Mouse (Mus musculus) embryonic facial prominence, embryonic 10.5 days (tissue): ENCODE results near the gene Rplp0. TPM values are rescaled to one million over a fixed set of nuclear protein-coding genes. Genes with fewer than 3 reads are reported as not detected.
"Not testable (repeated sequence)": the region's sequence is repeated elsewhere in the genome, so short reads cannot be mapped to it uniquely, and the experiment has no call there.

Experiments
- DNase-seq: peaks from one replicate; pipeline ENCODE4 v3.0.0-alpha.2; 2017; ENCODE audit warnings: low spot score
- H3K27ac ChIP-seq: fragments of 300-500 bp; sonication (generic); replicated peaks from 2 replicates; pipeline ENCODE4 v1.5.1; 2016; ENCODE audit warnings: mild to moderate bottlenecking
- H3K27me3 ChIP-seq: fragments of 300-500 bp; sonication (generic); replicated peaks from 2 replicates; pipeline ENCODE4 v1.6.1; 2016; ENCODE audit warnings: low read depth, mild to moderate bottlenecking; ENCODE audit not compliant: poor library complexity, severe bottlenecking
- H3K36me3 ChIP-seq: fragments of 300-500 bp; sonication (generic); replicated peaks from 2 replicates; pipeline ENCODE4 v1.6.1; 2016; ENCODE audit warnings: mild to moderate bottlenecking, moderate library complexity
- H3K4me1 ChIP-seq: fragments of 300-500 bp; sonication (generic); 2 replicates; pipeline ENCODE4 v1.6.1; 2016
- H3K4me3 ChIP-seq: fragments of 300-500 bp; sonication (generic); 2 replicates; pipeline ENCODE4 v1.5.1; 2016; ENCODE audit warnings: mild to moderate bottlenecking, moderate library complexity
- H3K9me3 ChIP-seq: fragments of 300-500 bp; sonication (generic); 2 replicates; pipeline ENCODE4 v1.6.1; 2016; ENCODE audit warnings: mild to moderate bottlenecking
- WGBS: fragments of 180-500 bp; shearing (Covaris S2); methylation state at CpG from one replicate; pipeline ENCODE4 v1.1.7; 2016; 5-methylcytosine and 5-hydroxymethylcytosine counted together
- polyA plus RNA-seq: library from polyadenylated mRNA; unstranded; fragments of >200 nt; fragmentation: Nextera tagmentation; extraction: Ambion mirVana; gene quantifications from 2 replicates; pipeline ENCODE4 v1.2.1, GENCODE M21; 2016

Gene Rplp0
- polyA plus RNA-seq, 1 experiment from 2014 or later = 1,413 TPM

- peaks cover 45% of the 10 kb centered on the region for H3K36me3 ChIP-seq
- no peaks in the 10 kb centered on the region for H3K9me3 ChIP-seq
- H3K27ac ChIP-seq = peak overlapping the region; percentile 95
- 39% methylated on average over 13 of the region's 13 CpGs for WGBS
- DNase-seq = no peak
- H3K4me3 ChIP-seq = peak overlapping the region; percentile 84
- H3K27me3 ChIP-seq = no peaks in the 10 kb centered on the region
- peaks cover 47% of the 10 kb centered on the region for H3K4me1 ChIP-seq
These were observed 1.2 kb downstream of the Rplp0 start for GRCm38 (mm10) chr5:115560336-115560905.

DNA sequence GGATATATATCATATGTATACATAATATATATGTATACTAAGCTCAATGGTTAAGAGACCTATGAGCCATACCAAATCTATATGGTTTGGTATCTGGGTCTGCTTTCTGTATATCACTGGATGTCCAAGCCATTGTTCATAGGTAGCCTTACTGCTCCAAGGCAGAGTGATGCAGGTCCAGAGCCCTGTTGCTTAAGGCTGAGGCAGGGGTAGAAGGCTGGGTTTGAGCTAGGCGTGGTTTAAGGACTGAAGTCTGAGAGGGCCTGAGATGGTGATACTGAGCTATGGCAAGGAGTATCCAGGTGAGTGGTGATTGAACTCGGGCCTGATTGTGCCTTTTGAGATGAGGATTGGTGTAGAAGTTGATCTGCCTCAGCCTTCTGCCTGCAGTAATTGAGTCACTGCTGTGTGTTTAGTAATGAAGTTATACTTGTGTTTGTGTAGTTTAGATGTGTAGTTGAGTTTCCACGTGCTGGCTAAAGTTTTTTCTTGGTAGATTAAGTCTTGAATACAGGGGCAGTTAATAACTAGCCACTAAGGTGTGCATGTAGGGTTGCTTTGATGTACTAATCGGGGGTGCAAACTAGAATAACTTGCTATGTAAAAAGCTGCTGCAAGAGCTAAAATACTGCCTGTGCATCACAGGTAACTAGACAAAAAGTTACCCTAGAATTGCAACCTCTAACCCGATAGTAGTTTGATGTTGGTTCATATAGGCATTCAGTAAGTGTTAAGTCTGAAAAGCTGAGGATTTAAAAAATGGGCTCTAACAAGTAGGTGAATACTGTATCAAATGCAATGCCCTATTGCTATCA, 4.7 kb downstream of the Rplp0 start:
- 45% methylated on average over 5 of the region's 5 CpGs for WGBS
- H3K36me3 ChIP-seq = peaks cover 49% of the 10 kb centered on the region
- H3K4me1 ChIP-seq = peaks cover 61% of the 10 kb centered on the region
- H3K4me3 ChIP-seq = peak overlapping the region; percentile 94
- DNase-seq = no peak
- no peak overlapping the region; the same call in 1 of the 2 replicates for H3K27ac ChIP-seq
- H3K27me3 ChIP-seq = no peaks in the 10 kb centered on the region
- H3K9me3 ChIP-seq = no peaks in the 10 kb centered on the region

DNA sequence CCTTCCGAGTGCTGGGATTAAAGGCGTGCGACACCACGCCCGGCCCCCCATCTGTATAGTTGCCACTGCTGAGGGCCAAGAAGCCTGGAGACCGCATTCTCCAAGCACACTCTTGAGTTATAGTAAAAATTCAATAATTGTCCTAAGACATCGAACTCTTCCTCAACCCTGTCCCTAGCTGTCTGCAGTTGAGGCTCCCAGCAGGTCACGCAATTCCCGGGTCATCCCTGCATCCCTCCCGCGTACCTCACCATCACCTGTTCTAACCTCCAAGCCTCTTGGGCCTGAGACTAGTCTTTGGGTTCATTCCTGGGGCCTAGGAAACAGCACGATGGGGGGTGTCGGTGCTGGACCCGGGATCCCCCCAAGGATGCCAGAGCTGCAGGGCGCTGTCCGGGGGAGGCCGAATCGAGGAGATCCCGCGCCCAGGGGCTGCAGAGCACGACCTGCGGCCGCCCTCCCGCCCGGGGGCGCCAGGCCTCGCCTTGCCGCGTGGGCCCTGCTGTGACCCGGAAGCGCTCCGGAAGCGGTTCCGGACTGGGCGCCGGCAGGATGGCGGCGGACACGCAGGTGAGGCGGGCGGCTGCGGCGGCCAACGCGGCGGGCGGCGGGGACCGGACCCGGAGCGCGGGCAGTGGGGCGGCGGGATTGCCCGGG, 5.6 kb downstream of the Rplp0 start, which contains the start of gene Gcn1l1:
Gene Gcn1l1, plus strand, starts transcription at position 518 of the 657 bp plus-strand sequence.
- peak within 1 kb of the TSS; percentile 94 for H3K4me3 ChIP-seq
- peak within 1 kb of the TSS; percentile 93 for H3K27ac ChIP-seq
- peaks cover 49% of the 10 kb centered on the region for H3K36me3 ChIP-seq
- 2% methylated on average over 55 of the region's 55 CpGs for WGBS
- H3K27me3 ChIP-seq = no peaks in the 10 kb centered on the region
- H3K4me1 ChIP-seq = peaks cover 69% of the 10 kb centered on the region
- DNase-seq = peak; percentile 88
- H3K9me3 ChIP-seq = no peaks in the 10 kb centered on the region

DNA sequence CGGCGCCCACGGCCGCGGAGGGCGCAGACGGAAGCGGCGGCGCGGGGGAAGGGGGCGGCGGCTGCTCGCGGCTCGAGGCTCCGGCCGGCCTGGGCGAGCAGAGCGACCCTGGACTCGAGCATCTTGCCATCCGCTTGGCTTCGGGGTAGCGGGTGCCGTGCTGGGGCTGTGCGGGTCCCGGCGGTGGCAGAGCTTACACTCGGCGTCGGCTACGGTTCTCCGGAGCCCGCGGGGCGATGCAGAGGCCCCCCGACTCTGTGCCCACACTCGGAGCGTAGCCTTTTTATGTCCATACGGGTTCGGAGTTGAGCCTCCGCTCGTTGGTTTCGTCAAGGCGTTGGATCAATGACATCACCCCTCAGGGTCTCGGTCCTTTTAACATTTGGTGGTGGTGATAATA, 6.1 kb downstream of the Rplp0 start:
- Histone ChIP-seq H3K36me3 (peaks cover 47% of the 10 kb centered on the region), H3K4me1 (peaks cover 67% of the 10 kb centered on the region), H3K4me3 (peak overlapping the region; percentile 94), H3K27me3 (no peaks in the 10 kb centered on the region), H3K27ac (peak overlapping the region; percentile 93), H3K9me3 (no peaks in the 10 kb centered on the region)
- WGBS = 4% methylated on average over 46 of the region's 46 CpGs
- no peak for DNase-seq

- Histone ChIP-seq H3K27me3 (no peaks in the 10 kb centered on the region), H3K27ac (peak overlapping the region; percentile 45; the same call in 1 of the 2 replicates), H3K36me3 (peaks cover 47% of the 10 kb centered on the region), H3K4me3 (0 out of 2 replicates have a peak overlapping the region, but pooled peaks have one; percentile 3), H3K4me1 (peaks cover 48% of the 10 kb centered on the region), H3K9me3 (no peaks in the 10 kb centered on the region)
- WGBS = 57% methylated on average over 10 of the region's 10 CpGs
- DNase-seq = peak; percentile 27
These were observed 9.4 kb downstream of the Rplp0 start for GRCm38 (mm10) chr5:115568681-115569080.

DNA sequence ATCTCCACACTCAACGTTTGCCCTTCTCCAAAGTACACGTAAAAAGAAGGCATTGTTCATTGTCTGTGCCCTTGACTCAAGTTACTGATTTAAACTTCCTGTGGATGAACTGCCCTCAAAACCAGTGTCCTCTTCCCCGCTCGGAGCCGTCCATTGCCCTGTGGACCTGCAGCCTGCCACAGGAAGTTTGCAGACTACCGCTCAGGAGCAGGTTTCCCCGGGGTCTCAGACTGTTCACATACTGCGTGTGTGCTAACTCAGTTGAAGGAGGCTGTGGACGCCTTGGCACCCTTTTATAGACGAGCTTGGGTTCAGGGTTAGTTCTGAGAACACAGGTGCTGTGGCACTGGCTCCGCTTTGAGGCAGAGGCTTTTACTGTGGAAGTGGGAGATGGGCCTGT, 10.0 kb downstream of the Rplp0 start:
- Histone ChIP-seq H3K9me3 (no peaks in the 10 kb centered on the region), H3K27me3 (no peaks in the 10 kb centered on the region), H3K4me1 (peaks cover 45% of the 10 kb centered on the region), H3K36me3 (peaks cover 47% of the 10 kb centered on the region), H3K27ac (peak overlapping the region; percentile 45; the same call in 1 of the 2 replicates), H3K4me3 (no peak overlapping the region)
- 50% methylated on average over 11 of the region's 11 CpGs for WGBS
- DNase-seq = no peak

DNA sequence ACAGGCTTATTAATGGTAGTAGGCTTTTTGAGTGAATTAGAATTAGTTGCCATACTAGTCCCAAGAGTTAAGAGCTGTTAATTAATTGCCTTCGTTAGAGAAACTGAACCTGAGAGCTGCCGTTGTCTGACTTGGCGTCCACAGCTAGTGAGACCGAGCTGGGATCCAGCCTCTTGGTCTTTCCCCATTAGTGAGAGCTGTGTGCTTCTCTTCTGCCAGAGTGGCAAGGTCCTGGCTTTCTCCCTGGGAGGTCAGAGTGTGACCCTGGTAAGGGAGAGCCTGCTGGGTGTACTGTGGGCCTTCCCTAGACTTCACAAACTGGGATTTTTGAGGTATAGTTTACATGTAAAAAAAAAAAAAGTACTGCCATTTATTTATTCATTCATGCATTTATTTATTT, 10.5 kb downstream of the Rplp0 start:
- WGBS = 83% methylated on average over 4 of the region's 4 CpGs
- H3K27ac ChIP-seq = no peak overlapping the region; the same call in 1 of the 2 replicates
- no peak for DNase-seq
- peaks cover 51% of the 10 kb centered on the region for H3K36me3 ChIP-seq
- no peaks in the 10 kb centered on the region for H3K27me3 ChIP-seq
- H3K4me1 ChIP-seq = peaks cover 41% of the 10 kb centered on the region
- no peaks in the 10 kb centered on the region for H3K9me3 ChIP-seq
- H3K4me3 ChIP-seq = no peak overlapping the region

- DNase-seq = no peak
- Histone ChIP-seq H3K27me3 (no peaks in the 10 kb centered on the region), H3K9me3 (no peaks in the 10 kb centered on the region), H3K27ac (no peak overlapping the region), H3K36me3 (peaks cover 65% of the 10 kb centered on the region), H3K4me1 (peaks cover 32% of the 10 kb centered on the region), H3K4me3 (no peak overlapping the region)
- 97% methylated on average over 7 of the region's 7 CpGs for WGBS
These were observed 11.8 kb downstream of the Rplp0 start for GRCm38 (mm10) chr5:115571086-115571485.

- no peaks in the 10 kb centered on the region for H3K27me3 ChIP-seq
- no peaks in the 10 kb centered on the region for H3K9me3 ChIP-seq
- no peak for DNase-seq
- 62% methylated on average over 17 of the region's 17 CpGs for WGBS
- no peak overlapping the region for H3K4me3 ChIP-seq
- H3K4me1 ChIP-seq = peaks cover 22% of the 10 kb centered on the region
- H3K27ac ChIP-seq = no peak overlapping the region
- peaks cover 76% of the 10 kb centered on the region for H3K36me3 ChIP-seq
These were observed 13.6 kb downstream of the Rplp0 start for GRCm38 (mm10) chr5:115572679-115573535.

GRCm38 (mm10) chr5:115574992-115575391, 15.7 kb downstream of the Rplp0 start:
- Histone ChIP-seq H3K9me3 (no peaks in the 10 kb centered on the region), H3K36me3 (peaks cover 97% of the 10 kb centered on the region), H3K27me3 (no peaks in the 10 kb centered on the region), H3K4me3 (no peak overlapping the region), H3K27ac (no peak overlapping the region), H3K4me1 (peaks cover 6% of the 10 kb centered on the region)
- 95% methylated on average over 8 of the region's 8 CpGs for WGBS
- DNase-seq = no peak

DNA sequence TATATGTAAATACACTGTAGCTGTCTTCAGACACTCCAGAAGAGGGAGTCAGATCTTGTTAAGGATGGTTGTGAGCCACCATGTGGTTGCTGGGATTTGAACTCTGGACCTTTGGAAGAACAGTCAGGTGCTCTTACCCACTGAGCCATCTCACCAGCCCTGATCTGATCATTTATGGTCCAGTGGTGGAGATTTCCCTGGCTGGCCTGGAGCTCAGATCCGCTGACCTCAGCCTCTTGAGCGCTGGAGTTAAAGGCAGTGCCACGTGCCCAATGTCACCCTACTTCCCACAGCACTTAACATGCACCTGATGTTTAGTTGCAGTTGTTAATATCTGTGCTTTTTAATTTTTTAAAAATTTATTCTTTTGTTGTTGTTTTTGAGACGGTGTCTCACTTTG, 18.4 kb downstream of the Rplp0 start:
- not testable (repeated sequence) for H3K27ac ChIP-seq, H3K4me3 ChIP-seq, H3K4me1 ChIP-seq, H3K27me3 ChIP-seq, DNase-seq
- Histone ChIP-seq H3K9me3 (peaks cover 12% of the 10 kb centered on the region), H3K36me3 (peaks cover 100% of the 10 kb centered on the region)
- WGBS = 95% methylated on average over 4 of the region's 4 CpGs

DNA sequence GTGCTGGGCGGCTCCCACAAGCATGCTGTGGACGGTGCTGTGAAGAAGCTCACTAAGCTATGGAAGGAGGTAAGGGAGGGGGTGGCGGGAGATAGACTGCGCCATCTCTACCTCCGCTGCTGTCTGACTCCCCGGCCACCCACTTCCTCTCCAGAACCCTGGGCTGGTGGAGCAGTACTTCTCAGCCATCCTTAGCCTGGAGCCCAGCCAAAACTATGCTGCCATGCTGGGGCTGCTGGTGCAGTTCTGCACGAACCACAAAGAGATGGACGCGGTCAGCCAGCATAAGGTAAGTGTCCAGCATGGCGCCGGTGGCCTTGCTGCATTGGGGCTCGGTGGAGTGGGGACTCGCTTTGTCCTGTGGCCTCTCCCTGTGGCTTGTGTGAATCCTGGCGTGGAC, 19.7 kb downstream of the Rplp0 start:
- DNase-seq = no peak
- peaks cover 100% of the 10 kb centered on the region for H3K36me3 ChIP-seq
- WGBS = 96% methylated on average over 14 of the region's 14 CpGs

More for the DNA sequence above, 19.7 kb downstream of the Rplp0 start:
- peaks cover 20% of the 10 kb centered on the region for H3K9me3 ChIP-seq
- no peaks in the 10 kb centered on the region for H3K27me3 ChIP-seq
- H3K4me3 ChIP-seq = no peak overlapping the region
- H3K27ac ChIP-seq = no peak overlapping the region
- H3K4me1 ChIP-seq = no peaks in the 10 kb centered on the region
